Mouse (Mus musculus): ENCODE data around the gene H2afy2. TPM values are rescaled to one million over a fixed set of nuclear protein-coding genes. Genes with fewer than 3 reads are reported as not detected.
A peak's percentile ranks its signal among the peaks of the same experiment; 100 is the strongest.

Gene H2afy2
- 10 to 100 TPM; 22.7 to 23.8 TPM for total RNA-seq (2021)
- long read RNA-seq, experiment 1, transcript H2afy2-201 (9 exons, 2,175 nt), result major isoform, 28 of 32 reads
- long read RNA-seq, experiment 1, partial matches to known transcripts, result 0 of 32 reads
- long read RNA-seq, experiment 1, other reads (novel, unspliced or antisense), result 4 of 32 reads
- long read RNA-seq, experiment 2, transcript H2afy2-201 (9 exons, 2,175 nt), result major isoform, 12 of 16 reads
- long read RNA-seq, experiment 2, partial matches to known transcripts, result 1 of 16 reads
- long read RNA-seq, experiment 2, other reads (novel, unspliced or antisense), result 3 of 16 reads

DNA sequence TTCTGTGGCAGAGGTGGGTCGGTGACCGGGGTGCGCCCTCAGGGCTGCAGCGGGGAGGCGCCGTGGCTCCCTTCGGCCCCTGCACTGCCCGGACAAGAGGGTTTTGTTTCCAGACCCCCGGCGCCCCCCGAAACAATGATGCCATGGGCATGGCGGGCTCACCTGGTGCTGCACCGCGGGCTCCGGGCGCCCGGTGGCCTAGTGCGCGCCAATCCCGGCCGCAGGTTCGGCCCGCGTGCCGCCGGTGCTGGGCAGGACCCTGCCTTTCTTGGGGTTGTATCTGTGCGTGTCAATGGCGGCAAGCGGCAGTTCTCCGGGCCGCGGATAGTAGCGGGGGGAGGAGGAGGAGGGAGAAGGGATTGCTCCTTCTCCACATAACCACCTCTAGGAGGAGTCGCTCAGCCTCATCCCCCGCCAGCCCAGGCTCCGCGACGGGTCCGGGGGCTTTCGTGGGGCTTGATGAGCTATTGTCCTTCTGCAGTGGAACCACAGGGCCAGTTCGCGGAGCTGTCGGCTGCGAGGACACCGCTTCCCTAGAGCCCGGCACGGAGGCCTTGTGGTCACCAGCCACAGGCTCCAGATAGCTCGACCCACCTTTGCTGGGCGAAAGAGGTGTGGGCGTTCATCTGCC lies at the start of gene H2afy2:
TSS of gene H2afy2 (minus strand) at position 527 of the 631 bp plus-strand sequence.
- intact Hi-C loops (cut with DNase I), result no loop called here
- peak within 1 kb of the TSS; percentile 97 for H3K27ac ChIP-seq
- DNase-seq (ENCODE audit: extremely low spot score in 1 of 2, low spot score in 2 of 2), result peak; percentile 73 to 77
- TF ChIP-seq CTCF (IDR thresholded peaks at IDR 0.05), result peak; percentile 44
- peak within 1 kb of the TSS; percentile 95 for H3K4me3 ChIP-seq

DNA sequence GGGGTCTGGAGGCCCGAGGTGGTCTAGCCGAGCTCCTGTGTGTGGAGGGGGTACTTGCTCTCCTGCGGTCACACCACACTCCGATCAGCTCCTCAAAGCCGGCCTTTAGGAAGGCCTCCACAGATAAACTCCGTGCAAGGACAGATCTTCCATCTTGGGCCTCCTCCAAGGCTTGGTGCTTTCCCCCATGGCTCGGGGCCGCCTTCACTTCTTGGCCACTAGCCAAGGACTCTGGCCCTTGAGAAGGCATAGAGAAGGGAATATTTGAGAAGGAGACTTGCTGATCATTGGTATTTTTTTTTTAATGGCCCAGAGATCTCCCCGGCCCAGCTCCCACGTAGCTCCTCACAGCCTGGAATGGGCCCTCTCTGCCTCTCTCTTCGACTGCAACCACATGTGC lies 48.8 kb upstream of the H2afy2 start:
- intact Hi-C loops (cut with DNase I), result no loop called here
- no peak overlapping the region for H3K27ac ChIP-seq
- H3K4me3 ChIP-seq, result no peak overlapping the region
- no peak for DNase-seq (ENCODE audit: extremely low spot score in 1 of 2, low spot score in 2 of 2)
- no peak for TF ChIP-seq CTCF (IDR thresholded peaks at IDR 0.05)

DNA sequence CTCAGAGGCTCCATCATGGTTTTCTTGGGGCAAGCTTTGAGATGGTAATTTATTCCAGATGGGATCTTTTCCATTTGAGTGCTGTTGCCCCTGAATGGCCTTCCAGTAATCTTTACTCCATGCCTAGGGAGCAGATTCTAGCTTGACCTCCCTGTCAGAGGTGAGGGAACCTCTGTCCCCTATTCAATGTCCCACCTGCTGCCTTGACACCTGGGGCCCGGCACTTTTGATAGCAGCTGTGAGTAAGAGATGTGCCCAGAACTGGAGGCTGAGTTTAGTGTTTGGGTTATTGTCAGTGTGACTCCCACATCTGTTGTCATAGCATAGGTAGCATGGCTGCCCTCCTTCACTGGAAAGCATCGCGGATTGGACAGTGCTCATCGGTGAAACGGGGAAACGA lies 47.8 kb upstream of the H2afy2 start:
- no peak for DNase-seq (ENCODE audit: extremely low spot score in 1 of 2, low spot score in 2 of 2)
- H3K4me3 ChIP-seq, result no peak overlapping the region
- H3K27ac ChIP-seq, result no peak overlapping the region
- TF ChIP-seq CTCF (IDR thresholded peaks at IDR 0.05), result no peak
- intact Hi-C loops (cut with DNase I), result no loop called here

DNA sequence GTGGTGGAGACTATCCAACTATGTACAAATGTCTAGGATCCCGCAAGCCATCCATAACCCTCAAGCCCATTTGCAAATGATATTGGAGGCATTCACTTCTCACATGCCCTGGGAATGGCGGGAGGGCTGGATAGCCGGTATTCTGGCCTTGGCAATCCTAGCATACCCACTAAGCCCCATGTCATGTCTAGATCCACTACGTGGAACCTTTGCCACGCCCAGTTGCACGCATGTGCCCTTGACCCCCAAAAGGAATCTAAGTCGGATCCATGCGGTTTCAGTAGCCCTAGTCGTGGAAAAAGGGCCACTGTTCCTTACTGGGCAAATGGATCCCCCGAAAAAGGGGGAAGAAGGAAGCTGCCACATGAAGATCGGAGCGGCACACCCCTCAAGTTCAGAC lies 47.3 kb upstream of the H2afy2 start:
- Histone ChIP-seq H3K4me3 (no peak overlapping the region), H3K27ac (no peak overlapping the region)
- TF ChIP-seq CTCF (IDR thresholded peaks at IDR 0.05), result no peak
- intact Hi-C loops (cut with DNase I), result no loop called here
- DNase-seq (ENCODE audit: extremely low spot score in 1 of 2, low spot score in 2 of 2), result no peak

DNA sequence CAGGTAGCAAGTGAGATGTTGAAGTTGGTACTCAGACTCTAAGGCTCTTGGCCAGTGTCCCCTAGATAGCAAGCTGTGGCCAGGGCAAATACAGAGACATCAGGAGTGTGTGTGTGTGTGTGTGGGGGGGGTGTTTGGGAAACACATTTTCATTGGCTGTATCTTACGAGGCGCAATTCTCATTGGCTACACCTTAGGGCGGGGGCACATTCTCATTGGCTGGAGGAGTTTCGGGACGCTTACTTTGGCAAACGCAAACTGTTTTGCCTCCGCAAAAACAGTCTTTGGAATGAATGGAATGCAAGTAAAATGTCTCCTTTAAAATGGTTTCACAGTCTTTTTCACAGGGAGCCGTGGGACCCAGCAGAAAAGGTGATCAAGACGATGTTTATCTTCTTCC lies 46.9 kb upstream of the H2afy2 start:
- H3K27ac ChIP-seq, result no peak overlapping the region
- DNase-seq (ENCODE audit: extremely low spot score in 1 of 2, low spot score in 2 of 2), result no peak
- no peak overlapping the region for H3K4me3 ChIP-seq
- no peak for TF ChIP-seq CTCF (IDR thresholded peaks at IDR 0.05)
- intact Hi-C loops (cut with DNase I), result no loop called here

DNA sequence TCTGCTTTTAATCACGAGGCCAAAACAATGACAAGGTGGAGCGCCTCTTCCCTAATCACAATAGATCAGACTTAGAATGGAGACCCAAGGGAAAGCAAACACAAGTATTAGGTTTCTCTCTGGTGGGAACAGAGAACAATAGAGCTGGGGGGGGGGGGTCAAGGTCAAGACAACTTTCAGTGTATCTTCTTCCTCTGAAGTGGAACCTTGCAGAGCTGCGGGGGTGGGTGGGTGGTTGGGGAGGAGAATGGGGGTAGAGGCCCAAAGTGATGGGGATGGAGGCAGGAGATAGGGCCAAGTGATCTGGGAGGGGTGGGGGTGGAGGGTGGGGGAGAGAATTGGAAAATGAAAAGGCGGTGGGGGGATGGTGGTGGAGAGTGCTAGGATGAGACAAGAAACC lies 45.1 kb upstream of the H2afy2 start:
- no peak for DNase-seq (ENCODE audit: extremely low spot score in 1 of 2, low spot score in 2 of 2)
- H3K4me3 ChIP-seq, result no peak overlapping the region
- no peak for TF ChIP-seq CTCF (IDR thresholded peaks at IDR 0.05)
- intact Hi-C loops (cut with DNase I), result no loop called here
- no peak overlapping the region for H3K27ac ChIP-seq

- Histone ChIP-seq H3K4me3 (no peak overlapping the region), H3K27ac (no peak overlapping the region)
- intact Hi-C loops (cut with DNase I), result no loop called here
- no peak for DNase-seq (ENCODE audit: extremely low spot score in 1 of 2, low spot score in 2 of 2)
- TF ChIP-seq CTCF (IDR thresholded peaks at IDR 0.05), result no peak
These were observed 44.3 kb upstream of the H2afy2 start for GRCm38 (mm10) chr10:61827950-61828936.

DNA sequence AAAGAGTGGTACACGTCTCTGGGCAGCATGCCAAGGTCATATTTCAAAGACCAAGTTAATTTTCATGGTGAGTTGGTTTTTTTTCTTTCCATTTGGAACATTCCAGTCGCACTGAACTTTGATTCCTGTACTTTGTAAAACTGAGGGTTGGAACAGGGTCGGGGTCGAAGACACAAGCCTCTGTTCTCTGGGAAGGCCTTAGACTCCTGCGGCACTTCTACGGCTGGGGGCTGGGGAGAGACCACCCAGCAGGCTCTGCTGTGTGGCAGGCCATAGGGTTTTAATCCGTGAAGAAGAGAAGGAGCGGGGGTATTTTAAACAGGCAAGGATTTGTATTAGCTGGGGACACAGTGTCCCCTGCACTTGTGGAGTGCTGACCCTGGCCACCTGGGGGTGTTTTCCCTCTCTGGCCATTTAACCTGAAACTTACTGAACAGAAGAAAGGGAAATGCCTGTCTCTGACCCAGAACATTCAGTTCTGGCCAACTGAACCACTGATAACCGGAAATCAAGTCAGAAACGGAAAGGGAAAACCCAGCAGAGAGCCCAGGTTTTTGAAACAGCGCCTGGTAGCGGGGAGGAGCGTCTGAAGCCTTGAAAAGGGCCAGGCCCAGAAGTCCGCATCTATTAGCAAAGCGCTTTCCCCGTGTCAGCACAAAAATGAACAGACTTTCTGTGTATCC lies 42.9 kb upstream of the H2afy2 start:
- no peak; the same call in 1 of the 2 replicates for TF ChIP-seq CTCF (IDR thresholded peaks at IDR 0.05)
- H3K27ac ChIP-seq, result no peak overlapping the region
- H3K4me3 ChIP-seq, result no peak overlapping the region
- intact Hi-C loops (cut with DNase I), result no loop called here
- DNase-seq (ENCODE audit: extremely low spot score in 1 of 2, low spot score in 2 of 2), result no peak

- intact Hi-C loops (cut with DNase I), result no loop called here
- Histone ChIP-seq H3K27ac (no peak overlapping the region), H3K4me3 (no peak overlapping the region)
- TF ChIP-seq CTCF (IDR thresholded peaks at IDR 0.05), result no peak
- no peak for DNase-seq (ENCODE audit: extremely low spot score in 1 of 2, low spot score in 2 of 2)
These were observed 42.2 kb upstream of the H2afy2 start for GRCm38 (mm10) chr10:61825979-61826752.

GRCm38 (mm10) chr10:61825536-61825935 lies 41.6 kb upstream of the H2afy2 start:
- TF ChIP-seq CTCF (IDR thresholded peaks at IDR 0.05), result no peak
- H3K27ac ChIP-seq, result no peak overlapping the region
- DNase-seq (ENCODE audit: extremely low spot score in 1 of 2, low spot score in 2 of 2), result no peak
- intact Hi-C loops (cut with DNase I), result no loop called here
- H3K4me3 ChIP-seq, result no peak overlapping the region

DNA sequence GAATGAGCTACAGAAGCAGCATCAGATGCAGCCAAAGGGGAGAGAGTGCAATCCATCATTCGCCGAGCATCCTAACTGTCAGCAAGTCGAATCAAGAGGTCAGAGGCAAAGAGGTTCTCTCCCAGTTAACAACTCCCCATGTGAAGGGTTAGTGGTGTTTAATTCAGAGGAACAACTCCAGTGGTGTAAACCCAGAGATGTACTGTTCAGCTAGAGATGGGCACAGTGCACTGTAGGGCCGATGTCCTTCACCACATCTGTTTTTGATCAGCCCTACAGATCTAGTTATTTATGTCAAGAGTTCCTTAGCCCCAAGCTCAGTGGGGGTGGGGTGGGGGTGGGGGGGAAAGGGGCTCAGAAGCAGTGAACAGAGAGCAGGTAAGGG lies 39.8 kb upstream of the H2afy2 start:
- no peak for TF ChIP-seq CTCF (IDR thresholded peaks at IDR 0.05)
- Histone ChIP-seq H3K27ac (no peak overlapping the region), H3K4me3 (no peak overlapping the region)
- DNase-seq (ENCODE audit: extremely low spot score in 1 of 2, low spot score in 2 of 2), result no peak
- intact Hi-C loops (cut with DNase I), result no loop called here

Measured in left cerebral cortex, adult 2 months (tissue).